In genomic region chr1:119033450-119034162, GRCm38 (mm10) we compare ENCODE assay signal across 9 mouse cellular contexts. TPM values are rescaled to one million over a fixed set of nuclear protein-coding genes. Genes with fewer than 3 reads are reported as not detected.
DNase-seq lines count a peak whose midpoint lies in the region; ATAC-seq lines count a peak whose summit lies in the region.
"Had no signal": no experiment of that assay in that cellular context is flagged by ENCODE, and none has a peak within 500 bp of the region (broad histone marks: within the 10 kb centered on the region; RNA-seq: fewer than 3 reads in every experiment).

No protein-coding gene starts in this region.

- H3K4me2 ChIP-seq in kidney, embryonic 15.5 days: peak overlapping the region; percentile 25; the same call in 1 of the 2 replicates
- H3K4me2 ChIP-seq in intestine, embryonic 14.5 days (ENCODE audit: low read length): peak overlapping the region; percentile 36
- no peak overlapping the region for H3K4me2 ChIP-seq in liver, embryonic 11.5 days
- H3K4me2 ChIP-seq in neural tube, embryonic 11.5 days (ENCODE audit: low read depth): 0 out of 2 replicates have a peak overlapping the region, but pooled peaks have one; percentile 6

- no peaks in the 10 kb centered on the region for H3K36me3 ChIP-seq in kidney, embryonic 15.5 days
- peaks cover 41% of the 10 kb centered on the region for H3K36me3 ChIP-seq in embryonic facial prominence, embryonic 10.5 days (replicated peaks)
- H3K36me3 ChIP-seq in intestine, embryonic 14.5 days (ENCODE audit: control insufficient read depth, insufficient read depth, low read length): no peaks in the 10 kb centered on the region
- no peaks in the 10 kb centered on the region for H3K36me3 ChIP-seq in liver, embryonic 11.5 days (ENCODE audit: control insufficient read depth, insufficient read depth, low read length)
- no peaks in the 10 kb centered on the region for H3K36me3 ChIP-seq in neural tube, embryonic 11.5 days (ENCODE audit: control insufficient read depth, insufficient read depth, low read length)

- H3K9me3 ChIP-seq in kidney, embryonic 15.5 days (replicated peaks): no peaks in the 10 kb centered on the region
- no peaks in the 10 kb centered on the region for H3K9me3 ChIP-seq in embryonic facial prominence, embryonic 10.5 days
- H3K9me3 ChIP-seq in intestine, embryonic 14.5 days (ENCODE audit: control insufficient read depth, low read length): no peaks in the 10 kb centered on the region
- no peaks in the 10 kb centered on the region for H3K9me3 ChIP-seq in liver, embryonic 11.5 days (ENCODE audit: control insufficient read depth, low read length)
- no peaks in the 10 kb centered on the region for H3K9me3 ChIP-seq in neural tube, embryonic 11.5 days (ENCODE audit: control insufficient read depth, low read length)

- no peak for DNase-seq in kidney, adult 11 months
- peak; percentile 82 for DNase-seq in embryonic facial prominence, embryonic 10.5 days (ENCODE audit: low spot score)
- peak; percentile 63 to 83 for DNase-seq in gastrocnemius, postnatal 4 days (ENCODE audit: low spot score in 2 of 2)
- peak; percentile 87 for DNase-seq in intestine, embryonic 14.5 days (ENCODE audit: low spot score)
- DNase-seq in liver, embryonic 11.5 days (ENCODE audit: low spot score): peak; percentile 55
- peak; percentile 78 for DNase-seq in neural tube, embryonic 11.5 days (ENCODE audit: low spot score)
- no peak for DNase-seq in thymus, postnatal 25 days

- no peaks in the 10 kb centered on the region for H3K27me3 ChIP-seq in kidney, embryonic 15.5 days
- no peaks in the 10 kb centered on the region for H3K27me3 ChIP-seq in embryonic facial prominence, embryonic 10.5 days (replicated peaks; ENCODE audit: low read depth, poor library complexity, severe bottlenecking)
- no peaks in the 10 kb centered on the region for H3K27me3 ChIP-seq in intestine, embryonic 14.5 days (replicated peaks; ENCODE audit: control insufficient read depth, insufficient read depth, low read length)
- H3K27me3 ChIP-seq in liver, embryonic 11.5 days (replicated peaks; ENCODE audit: control insufficient read depth, insufficient read depth, low read length): no peaks in the 10 kb centered on the region
- H3K27me3 ChIP-seq in neural tube, embryonic 11.5 days (ENCODE audit: control insufficient read depth, insufficient read depth, low read length): no peaks in the 10 kb centered on the region

- ATAC-seq in kidney, embryonic 15.5 days (replicated peaks; ENCODE audit: low FRiP score): peak; percentile 90
- peak; percentile 91 for ATAC-seq in intestine, embryonic 14.5 days (replicated peaks; ENCODE audit: low FRiP score, low TSS enrichment, low read depth)
- peak; percentile 59; the same call in 1 of the 2 replicates for ATAC-seq in liver, embryonic 11.5 days (replicated peaks; ENCODE audit: low FRiP score)
- ATAC-seq in neural tube, embryonic 11.5 days (ENCODE audit: insufficient read depth, low FRiP score, low TSS enrichment): peak; percentile 87

- H3K4me1 ChIP-seq in kidney, embryonic 15.5 days: peaks cover 43% of the 10 kb centered on the region
- peaks cover 52% of the 10 kb centered on the region for H3K4me1 ChIP-seq in embryonic facial prominence, embryonic 10.5 days
- H3K4me1 ChIP-seq in intestine, embryonic 14.5 days (replicated peaks; ENCODE audit: control insufficient read depth, insufficient read depth, low read length): peaks cover 42% of the 10 kb centered on the region
- peaks cover 9% of the 10 kb centered on the region; the same call in 1 of the 2 replicates for H3K4me1 ChIP-seq in liver, embryonic 11.5 days (replicated peaks; ENCODE audit: control insufficient read depth, insufficient read depth, low read length)
- peaks cover 26% of the 10 kb centered on the region for H3K4me1 ChIP-seq in neural tube, embryonic 11.5 days (ENCODE audit: control insufficient read depth, insufficient read depth, low read length)

- peak overlapping the region; percentile 35; the same call in 1 of the 2 replicates for H3K9ac ChIP-seq in kidney, embryonic 15.5 days
- H3K9ac ChIP-seq in intestine, embryonic 14.5 days (ENCODE audit: low read length): 0 out of 2 replicates have a peak overlapping the region, but pooled peaks have one; percentile 29
- peak overlapping the region; percentile 4; the same call in 1 of the 2 replicates for H3K9ac ChIP-seq in liver, embryonic 11.5 days (ENCODE audit: low read depth, low read length)
- H3K9ac ChIP-seq in neural tube, embryonic 11.5 days (ENCODE audit: low read length): peak overlapping the region; percentile 53

- 24% methylated on average over 3 of the region's 3 CpGs for WGBS in kidney, embryonic 15.5 days
- WGBS in embryonic facial prominence, embryonic 10.5 days: 49% methylated on average over 3 of the region's 3 CpGs
- 36% methylated on average over 3 of the region's 3 CpGs for WGBS in intestine, embryonic 14.5 days
- 49% methylated on average over 3 of the region's 3 CpGs for whole genome bisulfite sequencing in liver, embryonic 11.5 days
- WGBS in neural tube, embryonic 11.5 days: 24% methylated on average over 3 of the region's 3 CpGs

- peak overlapping the region; percentile 94 for H3K27ac ChIP-seq in kidney, embryonic 15.5 days
- peak overlapping the region; percentile 87 for H3K27ac ChIP-seq in embryonic facial prominence, embryonic 10.5 days (replicated peaks)
- peak overlapping the region; percentile 96 for H3K27ac ChIP-seq in intestine, embryonic 14.5 days (ENCODE audit: low read depth)
- H3K27ac ChIP-seq in liver, embryonic 11.5 days (ENCODE audit: low read depth, low read length): peak overlapping the region; percentile 70
- peak overlapping the region; percentile 90 for H3K27ac ChIP-seq in neural tube, embryonic 11.5 days (ENCODE audit: low read depth, low read length)
- H3K27ac ChIP-seq: macrophage had no signal

- H3K4me3 ChIP-seq in kidney, embryonic 15.5 days (replicated peaks): no peak overlapping the region
- H3K4me3 ChIP-seq in embryonic facial prominence, embryonic 10.5 days: peak overlapping the region; percentile 27; the same call in 1 of the 2 replicates
- no peak overlapping the region for H3K4me3 ChIP-seq in intestine, embryonic 14.5 days (ENCODE audit: low read depth, low read length)
- H3K4me3 ChIP-seq in liver, embryonic 11.5 days (ENCODE audit: low read depth, low read length): no peak overlapping the region
- no peak overlapping the region for H3K4me3 ChIP-seq in neural tube, embryonic 11.5 days (ENCODE audit: low read depth, low read length)

RNA-seq across cellular contexts. Expression of gene Gli2, which starts 19.8 kb away (rescaled TPM):
- 4.8 and 6.5 TPM in 2 replicates for polyA plus RNA-seq in kidney, embryonic 15.5 days (2015; fragmentation: Nextera tagmentation; extraction: Ambion mirVana)
- 14.1 and 15.0 TPM in 2 replicates for polyA plus RNA-seq in embryonic facial prominence, embryonic 10.5 days (2016; fragmentation: Nextera tagmentation; extraction: Ambion mirVana)
- 10 to 100 TPM; 11.3 to 13.4 TPM for total RNA-seq in gastrocnemius, postnatal 4 days (2021)
- 11.4 and 11.6 TPM in 2 replicates for polyA plus RNA-seq in intestine, embryonic 14.5 days (2014; fragmentation: Nextera tagmentation; extraction: Ambion mirVana)
- 3.4 and 3.6 TPM in 2 replicates for polyA plus RNA-seq in liver, embryonic 11.5 days (2014; fragmentation: Nextera tagmentation; extraction: Ambion mirVana)
- polyA plus RNA-seq in neural tube, embryonic 11.5 days (2014; fragmentation: Nextera tagmentation; extraction: Ambion mirVana): 10.3 and 12.2 TPM in 2 replicates
- polyA plus RNA-seq: macrophage had no signal

Comparison
In these comparisons a context has a peak if more than half of its experiments do, and no peak if none do; other contexts are left out.
1. DNase-seq: peak in embryonic facial prominence, embryonic 10.5 days (single experiment), gastrocnemius, postnatal 4 days (2 of 2), intestine, embryonic 14.5 days (single experiment), liver, embryonic 11.5 days (single experiment) and neural tube, embryonic 11.5 days (single experiment); none in kidney, adult 11 months (single experiment) and thymus, postnatal 25 days (single experiment).
2. Peak in every context shown above with its lines, with median percentiles within 50 percentile points of each other: ATAC-seq, H3K27ac ChIP-seq and H3K9ac ChIP-seq.